Mouse (Mus musculus) embryonic facial prominence, embryonic 10.5 days (tissue): Measurements from ENCODE around the gene Gm12216. TPM values are rescaled to one million over a fixed set of nuclear protein-coding genes. Genes with fewer than 3 reads are reported as not detected.
A peak's percentile ranks its signal among the peaks of the same experiment; 100 is the strongest.

Source experiments
- DNase-seq: peaks from one replicate; pipeline ENCODE4 v3.0.0-alpha.2; 2017; ENCODE audit warnings: low spot score
- H3K27ac ChIP-seq: fragments of 300-500 bp; sonication (generic); replicated peaks from 2 replicates; pipeline ENCODE4 v1.5.1; 2016; ENCODE audit warnings: mild to moderate bottlenecking
- H3K27me3 ChIP-seq: fragments of 300-500 bp; sonication (generic); replicated peaks from 2 replicates; pipeline ENCODE4 v1.6.1; 2016; ENCODE audit warnings: low read depth, mild to moderate bottlenecking; ENCODE audit not compliant: poor library complexity, severe bottlenecking
- H3K36me3 ChIP-seq: fragments of 300-500 bp; sonication (generic); replicated peaks from 2 replicates; pipeline ENCODE4 v1.6.1; 2016; ENCODE audit warnings: mild to moderate bottlenecking, moderate library complexity
- H3K4me1 ChIP-seq: fragments of 300-500 bp; sonication (generic); 2 replicates; pipeline ENCODE4 v1.6.1; 2016
- H3K4me3 ChIP-seq: fragments of 300-500 bp; sonication (generic); 2 replicates; pipeline ENCODE4 v1.5.1; 2016; ENCODE audit warnings: mild to moderate bottlenecking, moderate library complexity
- H3K9me3 ChIP-seq: fragments of 300-500 bp; sonication (generic); 2 replicates; pipeline ENCODE4 v1.6.1; 2016; ENCODE audit warnings: mild to moderate bottlenecking
- WGBS: fragments of 180-500 bp; shearing (Covaris S2); methylation state at CpG from one replicate; pipeline ENCODE4 v1.1.7; 2016; 5-methylcytosine and 5-hydroxymethylcytosine counted together
- polyA plus RNA-seq: library from polyadenylated mRNA; unstranded; fragments of >200 nt; fragmentation: Nextera tagmentation; extraction: Ambion mirVana; gene quantifications from 2 replicates; pipeline ENCODE4 v1.2.1, GENCODE M21; 2016

Gene Gm12216
- polyA plus RNA-seq, 1 experiment from 2014 or later, result not detected

DNA sequence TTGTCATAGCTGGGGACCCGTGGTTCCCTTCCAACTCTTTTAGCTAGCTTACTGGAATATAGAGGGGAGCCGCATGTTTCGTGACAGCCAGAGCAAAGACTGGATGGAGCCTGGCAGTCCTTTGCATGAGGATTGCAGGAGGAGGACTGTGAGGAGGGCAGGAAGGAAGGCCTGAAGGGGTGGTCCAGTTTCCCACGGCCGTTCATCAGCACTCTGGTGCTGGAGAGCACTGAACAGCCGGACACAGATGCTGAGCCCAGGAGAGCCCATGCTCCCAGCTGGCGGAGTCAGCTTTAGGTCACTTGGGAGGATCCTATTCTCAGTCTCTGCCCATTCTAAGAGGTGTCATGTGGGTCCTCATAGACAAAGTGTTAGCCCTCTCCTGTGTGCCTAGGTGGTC, 77.1 kb downstream of the Gm12216 start:
- 0 out of 2 replicates have a peak, but pooled peaks cover 1% of the 10 kb centered on the region for H3K36me3 ChIP-seq
- H3K4me3 ChIP-seq, result no peak overlapping the region
- no peak for DNase-seq
- H3K4me1 ChIP-seq, result peaks cover 12% of the 10 kb centered on the region
- WGBS, result 87% methylated on average over 7 of the region's 7 CpGs
- no peaks in the 10 kb centered on the region for H3K9me3 ChIP-seq
- no peak overlapping the region for H3K27ac ChIP-seq
- no peaks in the 10 kb centered on the region for H3K27me3 ChIP-seq

DNA sequence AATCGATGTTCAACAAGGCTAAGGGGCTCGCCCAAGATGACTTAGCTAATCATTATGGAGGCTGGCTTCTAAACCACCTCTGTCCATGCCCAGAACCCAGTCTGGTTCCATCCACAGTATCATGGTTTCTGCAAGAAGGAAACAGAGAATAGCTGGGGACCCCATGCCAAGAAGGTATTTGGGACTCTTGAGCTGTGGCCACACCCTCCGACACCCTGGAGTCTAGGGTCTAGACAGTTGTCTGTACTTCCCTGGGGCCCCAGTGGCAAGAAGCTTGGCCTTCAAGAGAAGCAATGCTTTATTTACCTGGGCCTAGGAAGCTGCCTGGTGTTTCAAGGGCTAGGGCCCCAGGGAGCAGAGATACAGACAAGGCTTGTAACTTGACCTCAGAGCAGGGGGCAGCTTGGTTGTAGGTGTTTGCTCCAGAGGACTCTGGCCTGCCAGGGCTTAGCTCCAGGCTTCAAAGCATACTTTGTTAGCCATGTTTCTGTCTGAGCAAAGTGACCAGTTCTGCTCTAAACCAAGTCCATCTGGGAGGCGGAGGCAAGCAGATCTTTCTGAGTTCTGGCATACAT, 77.8 kb downstream of the Gm12216 start:
- no peak for DNase-seq
- no peaks in the 10 kb centered on the region for H3K9me3 ChIP-seq
- no peak overlapping the region for H3K27ac ChIP-seq
- no peak overlapping the region for H3K4me3 ChIP-seq
- peaks cover 8% of the 10 kb centered on the region for H3K36me3 ChIP-seq
- peaks cover 12% of the 10 kb centered on the region for H3K4me1 ChIP-seq
- H3K27me3 ChIP-seq, result no peaks in the 10 kb centered on the region
- WGBS, result 84% methylated on average over 4 of the region's 4 CpGs

DNA sequence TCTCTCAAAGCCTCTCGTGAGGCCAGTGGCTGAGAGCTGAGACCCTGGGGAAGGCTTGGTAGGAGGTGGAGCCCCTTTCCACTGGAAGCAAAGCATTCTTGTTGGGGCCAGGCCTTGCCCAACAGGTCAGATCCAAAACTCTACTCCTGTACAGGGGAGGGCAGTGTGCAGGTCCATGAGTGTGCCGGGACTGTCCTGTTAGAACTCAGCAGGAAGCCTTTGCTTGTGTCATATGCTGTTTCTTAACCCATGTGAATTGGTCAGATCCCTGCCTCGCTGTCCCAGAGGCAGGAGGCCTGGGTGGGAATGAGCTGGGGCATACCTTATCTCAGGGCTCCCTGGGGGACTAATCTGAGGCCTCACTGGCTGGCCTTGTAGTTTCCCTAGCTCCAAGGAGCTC, 78.8 kb downstream of the Gm12216 start:
- DNase-seq, result no peak
- H3K27ac ChIP-seq, result no peak overlapping the region
- H3K9me3 ChIP-seq, result no peaks in the 10 kb centered on the region
- H3K4me1 ChIP-seq, result peaks cover 12% of the 10 kb centered on the region
- no peak overlapping the region for H3K4me3 ChIP-seq
- H3K36me3 ChIP-seq, result peaks cover 16% of the 10 kb centered on the region
- H3K27me3 ChIP-seq, result no peaks in the 10 kb centered on the region
- 66% methylated on average over 3 of the region's 3 CpGs for WGBS

DNA sequence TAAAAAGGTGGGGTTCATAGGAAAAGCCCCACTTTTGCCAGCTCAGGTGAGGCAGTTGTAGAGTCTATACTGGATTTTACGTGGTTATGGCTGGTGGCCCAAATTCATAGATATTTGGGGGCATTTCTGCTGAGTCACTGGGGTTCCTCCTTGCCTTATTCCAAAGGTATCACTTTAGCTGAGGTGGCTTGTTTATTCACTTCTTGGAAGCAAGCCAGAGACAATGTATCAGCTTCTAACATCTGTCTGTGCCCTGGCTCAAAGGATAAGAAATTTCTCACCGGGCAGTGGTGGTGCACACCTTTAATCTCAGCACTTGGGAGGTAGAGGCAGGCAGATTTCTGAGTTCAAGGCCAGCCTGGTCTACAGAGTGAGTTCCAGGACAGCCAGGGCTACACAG, 79.2 kb downstream of the Gm12216 start:
- no peak for DNase-seq
- H3K4me1 ChIP-seq, result peaks cover 12% of the 10 kb centered on the region
- peaks cover 20% of the 10 kb centered on the region for H3K36me3 ChIP-seq
- no peak overlapping the region for H3K27ac ChIP-seq
- 94% methylated on average over 2 of the region's 2 CpGs for WGBS
- no peak overlapping the region for H3K4me3 ChIP-seq
- H3K9me3 ChIP-seq, result no peaks in the 10 kb centered on the region
- 0 out of 2 replicates have a peak, but pooled peaks cover 1% of the 10 kb centered on the region for H3K27me3 ChIP-seq

DNA sequence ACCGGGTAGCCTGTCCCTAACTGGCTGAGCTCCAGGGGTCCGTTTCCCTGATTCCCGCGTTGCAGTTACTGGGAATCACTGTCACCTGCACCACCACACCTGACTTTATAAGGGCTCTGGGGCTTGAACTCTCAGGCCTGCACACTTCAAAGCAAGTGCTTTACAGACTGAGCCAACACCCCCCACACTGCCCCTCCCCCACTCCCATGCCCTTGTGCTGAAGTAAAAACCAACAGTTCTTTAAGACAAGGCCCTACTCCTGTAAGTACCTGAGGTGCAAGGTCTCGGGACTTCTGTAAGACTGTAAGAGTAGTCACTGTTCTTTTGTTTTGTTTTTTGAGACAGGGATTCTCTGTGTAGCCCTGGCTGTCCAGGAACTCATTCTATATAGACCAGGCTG, 80.6 kb downstream of the Gm12216 start:
- DNase-seq, result no peak

DNA sequence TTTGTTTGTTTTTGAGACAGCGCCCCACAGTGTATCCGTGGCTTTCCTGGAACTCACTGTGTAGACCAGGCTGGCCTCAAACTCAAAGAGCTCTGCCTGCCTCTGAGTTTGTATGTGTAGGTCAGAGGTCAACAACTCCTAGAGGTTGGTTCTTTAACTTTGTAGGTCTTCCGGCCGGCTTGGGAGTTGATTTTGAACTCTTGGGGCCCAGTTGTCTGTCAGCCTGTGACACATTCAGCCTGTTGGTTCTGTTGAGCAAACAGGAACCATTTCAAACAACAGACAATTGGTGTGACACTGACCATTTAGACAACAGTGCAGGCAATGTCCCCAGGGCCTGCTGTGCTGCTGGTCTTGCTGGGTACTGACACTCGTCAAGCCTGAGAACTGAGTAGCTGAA, 81.3 kb downstream of the Gm12216 start:
- DNase-seq, result no peak
- Histone ChIP-seq H3K27me3 (0 out of 2 replicates have a peak, but pooled peaks cover 8% of the 10 kb centered on the region), H3K9me3 (no peaks in the 10 kb centered on the region), H3K4me3 (no peak overlapping the region), H3K36me3 (peaks cover 34% of the 10 kb centered on the region), H3K4me1 (peaks cover 6% of the 10 kb centered on the region), H3K27ac (no peak overlapping the region)
- WGBS, result 51% methylated on average over 5 of the region's 5 CpGs

More for the DNA sequence above, 80.6 kb downstream of the Gm12216 start:
- H3K36me3 ChIP-seq, result peaks cover 34% of the 10 kb centered on the region
- 78% methylated on average over 5 of the region's 5 CpGs for WGBS
- no peaks in the 10 kb centered on the region for H3K9me3 ChIP-seq
- no peak overlapping the region for H3K27ac ChIP-seq
- peaks cover 6% of the 10 kb centered on the region for H3K4me1 ChIP-seq
- no peak overlapping the region for H3K4me3 ChIP-seq
- H3K27me3 ChIP-seq, result 0 out of 2 replicates have a peak, but pooled peaks cover 6% of the 10 kb centered on the region

DNA sequence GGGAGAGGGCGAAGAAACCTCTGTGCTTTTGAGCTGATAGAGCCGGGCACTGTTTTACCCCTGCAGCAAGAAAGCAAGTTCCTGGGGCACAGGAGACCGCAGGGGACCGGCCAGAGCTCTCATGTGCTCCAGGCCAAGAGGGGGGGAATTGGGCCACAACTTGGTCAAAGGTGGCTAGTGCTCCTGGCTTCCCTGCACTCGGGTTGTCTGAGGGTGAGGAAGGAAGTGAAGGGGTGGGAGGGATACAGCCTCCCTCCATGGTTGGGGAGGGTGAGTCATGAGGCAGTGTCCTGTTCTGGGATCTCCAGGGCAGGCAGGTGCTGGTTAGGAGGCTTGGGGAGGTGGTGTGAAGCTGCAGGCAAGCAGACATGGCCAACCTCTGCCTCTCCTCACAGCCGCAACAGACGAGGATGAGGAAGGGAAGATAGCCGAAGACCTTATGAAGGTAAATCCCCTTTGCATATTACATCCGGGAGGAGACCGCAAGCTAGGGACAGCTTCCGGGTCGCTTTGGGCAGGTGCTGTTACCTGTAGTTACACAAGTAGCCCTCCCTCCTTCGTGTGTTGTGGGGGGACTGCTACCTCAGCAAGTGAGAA, 84.3 kb downstream of the Gm12216 start:
- WGBS, result 86% methylated on average over 13 of the region's 13 CpGs
- H3K27ac ChIP-seq, result no peak overlapping the region
- H3K36me3 ChIP-seq, result peaks cover 34% of the 10 kb centered on the region
- no peaks in the 10 kb centered on the region for H3K9me3 ChIP-seq
- no peak for DNase-seq
- peaks cover 19% of the 10 kb centered on the region for H3K4me1 ChIP-seq
- peaks cover 31% of the 10 kb centered on the region for H3K27me3 ChIP-seq
- H3K4me3 ChIP-seq, result no peak overlapping the region

DNA sequence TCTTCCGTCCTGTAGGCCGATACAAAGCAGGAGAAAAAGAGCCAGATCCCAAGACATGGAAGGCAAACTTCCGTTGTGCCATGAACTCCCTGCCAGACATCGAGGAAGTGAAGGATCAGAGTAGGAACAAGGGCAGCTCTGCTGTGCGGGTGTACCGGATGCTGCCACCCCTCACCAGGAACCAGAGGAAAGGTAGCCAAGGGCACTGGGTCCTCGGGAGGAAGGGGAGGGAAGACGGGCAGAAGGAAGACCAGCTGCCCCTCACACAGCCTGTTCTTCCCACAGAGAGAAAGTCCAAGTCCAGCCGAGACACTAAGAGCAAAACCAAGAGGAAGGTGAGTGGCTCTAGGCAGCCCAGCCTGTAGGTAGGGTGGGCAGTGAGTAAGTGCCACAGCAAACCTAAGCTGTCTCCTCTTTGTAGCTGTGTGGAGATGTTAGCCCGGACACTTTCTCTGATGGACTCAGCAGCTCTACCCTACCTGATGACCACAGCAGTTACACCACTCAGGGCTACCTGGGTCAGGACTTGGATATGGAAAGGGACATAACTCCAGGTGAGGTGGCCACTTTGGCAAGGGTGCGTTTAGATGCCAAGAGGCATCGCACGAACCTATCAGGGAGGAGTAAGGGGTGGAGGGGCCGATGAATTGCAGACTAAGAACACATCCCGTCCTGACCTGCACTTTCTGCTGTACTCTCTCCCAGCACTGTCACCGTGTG, 85.3 kb downstream of the Gm12216 start:
- H3K27ac ChIP-seq, result no peak overlapping the region
- H3K4me3 ChIP-seq, result no peak overlapping the region
- peaks cover 41% of the 10 kb centered on the region for H3K27me3 ChIP-seq
- 90% methylated on average over 16 of the region's 16 CpGs for WGBS
- H3K4me1 ChIP-seq, result peaks cover 29% of the 10 kb centered on the region
- peaks cover 34% of the 10 kb centered on the region for H3K36me3 ChIP-seq
- DNase-seq, result no peak
- H3K9me3 ChIP-seq, result no peaks in the 10 kb centered on the region

DNA sequence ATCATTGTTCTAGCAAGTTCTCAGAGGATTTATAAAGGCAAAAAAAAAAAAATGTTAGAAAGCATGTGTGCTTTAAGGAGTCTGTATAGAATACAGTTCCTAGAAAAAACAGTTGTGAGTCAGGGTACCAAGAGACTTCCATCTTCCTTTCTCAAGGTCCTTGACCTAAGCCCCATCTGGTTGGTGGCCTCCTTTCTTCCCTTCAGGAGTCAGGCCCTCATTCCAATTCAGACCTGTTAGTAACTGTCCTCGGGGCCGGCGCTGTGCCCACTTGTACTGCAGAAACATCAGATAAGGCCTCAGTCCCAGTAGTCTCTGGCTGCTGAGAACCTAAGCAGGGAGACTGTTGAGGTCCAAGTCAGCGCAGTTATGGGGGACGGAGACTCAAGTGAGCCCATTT, 86.0 kb downstream of the Gm12216 start, which contains the start of gene Gm17334:
Gm17334 (minus strand) TSS at position 101 of the 400 bp plus-strand sequence.
- WGBS, result 86% methylated on average over 5 of the region's 5 CpGs

DNA sequence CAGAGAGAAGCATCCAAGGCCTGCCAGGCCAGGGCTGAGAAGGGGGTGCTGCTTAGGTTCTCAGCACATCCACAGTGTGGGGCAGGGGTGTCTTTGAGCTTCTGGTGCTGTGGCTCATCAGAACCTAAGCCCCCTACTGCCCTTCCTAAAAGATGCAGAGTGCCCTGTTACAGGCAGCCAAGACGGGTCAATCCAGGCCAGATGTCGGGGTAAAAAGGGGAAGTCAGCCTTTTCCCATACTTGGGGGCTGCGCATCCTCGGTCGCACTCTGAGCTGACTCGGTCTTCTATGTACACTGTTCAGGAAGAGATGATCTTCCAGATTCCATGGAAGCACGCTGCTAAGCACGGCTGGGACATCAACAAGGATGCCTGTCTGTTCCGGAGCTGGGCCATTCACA, 86.5 kb downstream of the Gm12216 start:
- H3K4me1 ChIP-seq, result peaks cover 31% of the 10 kb centered on the region
- peaks cover 49% of the 10 kb centered on the region for H3K27me3 ChIP-seq
- H3K27ac ChIP-seq, result no peak overlapping the region
- peaks cover 34% of the 10 kb centered on the region for H3K36me3 ChIP-seq
- H3K9me3 ChIP-seq, result no peaks in the 10 kb centered on the region
- WGBS, result 76% methylated on average over 9 of the region's 9 CpGs
- H3K4me3 ChIP-seq, result no peak overlapping the region
- no peak for DNase-seq

More for the DNA sequence above, 86.0 kb downstream of the Gm12216 start, which contains the start of gene Gm17334:
- no peak within 1 kb of the TSS for H3K27ac ChIP-seq
- peaks cover 48% of the 10 kb centered on the region for H3K27me3 ChIP-seq
- peaks cover 34% of the 10 kb centered on the region for H3K36me3 ChIP-seq
- peaks cover 31% of the 10 kb centered on the region for H3K4me1 ChIP-seq
- H3K9me3 ChIP-seq, result no peaks in the 10 kb centered on the region
- DNase-seq, result no peak
- H3K4me3 ChIP-seq, result no peak within 1 kb of the TSS

DNA sequence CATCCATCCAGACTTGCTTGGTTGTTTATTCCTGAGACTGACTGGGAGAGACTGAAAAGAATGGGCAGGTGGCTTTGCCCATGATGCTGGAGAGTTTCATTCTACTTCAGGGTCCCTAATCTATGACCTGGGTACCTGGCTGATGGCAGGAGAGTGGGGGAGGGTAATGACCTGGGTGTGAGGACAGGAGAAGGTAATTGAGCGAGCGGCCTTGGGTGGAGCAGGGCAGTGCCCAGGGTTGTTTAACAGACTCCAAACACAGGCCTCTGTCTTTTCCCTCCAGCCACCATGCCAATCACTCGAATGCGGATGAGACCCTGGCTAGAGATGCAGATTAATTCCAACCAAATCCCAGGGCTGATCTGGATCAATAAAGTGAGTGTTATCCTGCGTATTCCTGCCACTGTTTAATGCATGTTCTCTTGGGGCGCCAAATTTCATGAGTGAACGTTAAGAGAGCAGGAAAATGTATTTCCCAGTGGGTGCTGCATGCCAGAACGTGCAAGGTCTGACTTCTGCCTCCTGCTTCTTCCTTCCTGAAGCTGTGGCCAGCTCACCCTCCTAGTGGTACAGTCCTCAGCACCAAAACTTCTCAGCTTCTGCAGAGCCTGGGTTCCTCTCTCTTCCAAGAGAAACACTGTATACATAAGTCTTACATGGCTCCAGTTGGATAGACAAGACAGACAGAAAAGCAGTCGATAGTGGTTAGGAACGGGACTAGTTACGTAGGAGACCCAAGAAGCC, 87.9 kb downstream of the Gm12216 start:
- H3K9me3 ChIP-seq, result no peaks in the 10 kb centered on the region
- peak overlapping the region; percentile 92 for H3K4me3 ChIP-seq
- peaks cover 31% of the 10 kb centered on the region for H3K4me1 ChIP-seq
- WGBS, result 89% methylated on average over 11 of the region's 11 CpGs
- H3K36me3 ChIP-seq, result peaks cover 25% of the 10 kb centered on the region
- H3K27me3 ChIP-seq, result peaks cover 59% of the 10 kb centered on the region
- no peak overlapping the region for H3K27ac ChIP-seq
- no peak for DNase-seq

DNA sequence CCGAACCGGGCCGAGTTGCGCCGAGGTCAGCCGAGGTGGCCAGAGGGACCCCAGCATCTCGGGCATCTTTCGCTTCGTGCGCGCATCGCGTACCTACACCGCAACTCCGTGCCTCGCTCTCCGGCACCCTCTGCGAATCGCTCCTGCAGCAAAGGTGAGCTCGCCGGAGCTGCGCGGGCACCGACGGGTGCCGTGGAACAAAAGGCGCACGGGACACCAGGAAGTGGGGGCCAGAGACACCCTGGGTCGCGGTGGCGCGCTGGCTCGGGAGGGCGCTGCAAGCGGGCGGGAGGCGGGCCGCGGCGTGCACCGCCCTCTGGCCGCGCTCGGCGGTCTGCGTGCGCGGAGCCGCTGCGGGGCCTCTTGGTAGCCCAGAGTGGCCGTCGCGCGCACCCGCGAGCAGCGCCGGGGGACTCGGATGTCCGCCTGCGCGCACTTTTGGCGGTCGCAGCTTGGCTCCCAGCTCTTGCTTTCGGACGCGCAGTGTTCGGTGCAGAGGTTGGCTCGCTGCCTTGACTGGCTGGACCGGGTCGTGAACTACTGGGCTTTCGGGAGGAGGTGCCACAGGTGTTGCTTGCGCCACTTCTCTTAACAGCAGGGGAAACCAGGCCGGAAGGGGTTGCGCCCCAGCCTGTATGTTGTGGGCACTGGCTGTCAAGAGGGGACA, 88.8 kb downstream of the Gm12216 start:
- peaks cover 18% of the 10 kb centered on the region for H3K36me3 ChIP-seq
- H3K4me3 ChIP-seq, result peak overlapping the region; percentile 92
- DNase-seq, result peak; percentile 83
- peak overlapping the region; percentile 82 for H3K27ac ChIP-seq
- H3K27me3 ChIP-seq, result peaks cover 68% of the 10 kb centered on the region
- peaks cover 31% of the 10 kb centered on the region for H3K4me1 ChIP-seq
- H3K9me3 ChIP-seq, result no peaks in the 10 kb centered on the region
- under 1% methylated on average over 75 of the region's 75 CpGs for WGBS
